Mouse (Mus musculus): ENCODE measurements around the gene Hdac9. TPM values are rescaled to one million over a fixed set of nuclear protein-coding genes. Genes with fewer than 3 reads are reported as not detected.

Hdac9 gene
- polyA plus RNA-seq, 1 experiment: 7.6 TPM

GRCm38 (mm10) chr12:34327111-34327510, 589.8 kb downstream of the Hdac9 start:
- Histone ChIP-seq H3K4me1 (ENCODE audit: control insufficient read depth, insufficient read depth, low read length) (no peaks in the 10 kb centered on the region), H3K4me3 (replicated peaks; ENCODE audit: control insufficient read depth, low read depth, low read length) (no peak overlapping the region), H3K27ac (ENCODE audit: control insufficient read depth, insufficient read depth, low read depth, low read length, poor library complexity) (no peak overlapping the region)
- WGBS: 76% methylated on average over 1 of the region's 1 CpGs
- TF ChIP-seq POLR2A (IDR thresholded peaks at IDR 0.05; ENCODE audit: borderline replicate concordance, control insufficient read depth, low read depth, low read length) (no peak), CTCF (IDR thresholded peaks at IDR 0.05; ENCODE audit: control insufficient read depth, insufficient read depth, low read length) (no peak)

GRCm38 (mm10) chr12:34312113-34312719, 604.7 kb downstream of the Hdac9 start:
- Histone ChIP-seq H3K4me1 (ENCODE audit: control insufficient read depth, insufficient read depth, low read length) (no peaks in the 10 kb centered on the region), H3K4me3 (replicated peaks; ENCODE audit: control insufficient read depth, low read depth, low read length) (no peak overlapping the region), H3K27ac (ENCODE audit: control insufficient read depth, insufficient read depth, low read depth, low read length, poor library complexity) (no peak overlapping the region)
- no peak for TF ChIP-seq CTCF (IDR thresholded peaks at IDR 0.05; ENCODE audit: control insufficient read depth, insufficient read depth, low read length)
- no peak for TF ChIP-seq POLR2A (IDR thresholded peaks at IDR 0.05; ENCODE audit: borderline replicate concordance, control insufficient read depth, low read depth, low read length)
- 91% methylated on average over 15 of the region's 15 CpGs for WGBS

- Histone ChIP-seq H3K4me3 (replicated peaks; ENCODE audit: control insufficient read depth, low read depth, low read length) (no peak overlapping the region), H3K27ac (ENCODE audit: control insufficient read depth, insufficient read depth, low read depth, low read length, poor library complexity) (no peak overlapping the region), H3K4me1 (ENCODE audit: control insufficient read depth, insufficient read depth, low read length) (no peaks in the 10 kb centered on the region)
- 59% methylated on average over 3 of the region's 3 CpGs for WGBS
- TF ChIP-seq CTCF (IDR thresholded peaks at IDR 0.05; ENCODE audit: control insufficient read depth, insufficient read depth, low read length) (no peak), POLR2A (IDR thresholded peaks at IDR 0.05; ENCODE audit: borderline replicate concordance, control insufficient read depth, low read depth, low read length) (no peak)
Measured at GRCm38 (mm10) chr12:34305453-34305852, 611.4 kb downstream of the Hdac9 start.

GRCm38 (mm10) chr12:34292346-34292745, 624.5 kb downstream of the Hdac9 start:
- Histone ChIP-seq H3K4me1 (ENCODE audit: control insufficient read depth, insufficient read depth, low read length) (no peaks in the 10 kb centered on the region), H3K27ac (ENCODE audit: control insufficient read depth, insufficient read depth, low read depth, low read length, poor library complexity) (no peak overlapping the region), H3K4me3 (replicated peaks; ENCODE audit: control insufficient read depth, low read depth, low read length) (no peak overlapping the region)
- WGBS: 56% methylated on average over 7 of the region's 7 CpGs
- TF ChIP-seq POLR2A (IDR thresholded peaks at IDR 0.05; ENCODE audit: borderline replicate concordance, control insufficient read depth, low read depth, low read length) (no peak), CTCF (IDR thresholded peaks at IDR 0.05; ENCODE audit: control insufficient read depth, insufficient read depth, low read length) (no peak)

GRCm38 (mm10) chr12:34287218-34287617, 629.7 kb downstream of the Hdac9 start:
- Histone ChIP-seq H3K4me3 (replicated peaks; ENCODE audit: control insufficient read depth, low read depth, low read length) (no peak overlapping the region), H3K27ac (ENCODE audit: control insufficient read depth, insufficient read depth, low read depth, low read length, poor library complexity) (no peak overlapping the region), H3K4me1 (ENCODE audit: control insufficient read depth, insufficient read depth, low read length) (no peaks in the 10 kb centered on the region)
- 98% methylated on average over 2 of the region's 2 CpGs for WGBS
- no peak for TF ChIP-seq POLR2A (IDR thresholded peaks at IDR 0.05; ENCODE audit: borderline replicate concordance, control insufficient read depth, low read depth, low read length)
- TF ChIP-seq CTCF (IDR thresholded peaks at IDR 0.05; ENCODE audit: control insufficient read depth, insufficient read depth, low read length): no peak

- no peak overlapping the region for H3K27ac ChIP-seq (ENCODE audit: control insufficient read depth, insufficient read depth, low read depth, low read length, poor library complexity)
- H3K4me1 ChIP-seq (ENCODE audit: control insufficient read depth, insufficient read depth, low read length): no peaks in the 10 kb centered on the region
- no peak for TF ChIP-seq CTCF (IDR thresholded peaks at IDR 0.05; ENCODE audit: control insufficient read depth, insufficient read depth, low read length)
- TF ChIP-seq POLR2A (IDR thresholded peaks at IDR 0.05; ENCODE audit: borderline replicate concordance, control insufficient read depth, low read depth, low read length): no peak
- H3K4me3 ChIP-seq (replicated peaks; ENCODE audit: control insufficient read depth, low read depth, low read length): no peak overlapping the region
Measured at GRCm38 (mm10) chr12:34284888-34285287, 632.0 kb downstream of the Hdac9 start.

- no peak overlapping the region for H3K4me3 ChIP-seq (replicated peaks; ENCODE audit: control insufficient read depth, low read depth, low read length)
- no peak overlapping the region for H3K27ac ChIP-seq (ENCODE audit: control insufficient read depth, insufficient read depth, low read depth, low read length, poor library complexity)
- TF ChIP-seq CTCF (IDR thresholded peaks at IDR 0.05; ENCODE audit: control insufficient read depth, insufficient read depth, low read length) (no peak), POLR2A (IDR thresholded peaks at IDR 0.05; ENCODE audit: borderline replicate concordance, control insufficient read depth, low read depth, low read length) (no peak)
- no peaks in the 10 kb centered on the region for H3K4me1 ChIP-seq (ENCODE audit: control insufficient read depth, insufficient read depth, low read length)
- WGBS: 89% methylated on average over 3 of the region's 3 CpGs
Measured at GRCm38 (mm10) chr12:34284396-34284795, 632.5 kb downstream of the Hdac9 start.

- no peaks in the 10 kb centered on the region for H3K4me1 ChIP-seq (ENCODE audit: control insufficient read depth, insufficient read depth, low read length)
- H3K4me3 ChIP-seq (replicated peaks; ENCODE audit: control insufficient read depth, low read depth, low read length): no peak overlapping the region
- no peak overlapping the region for H3K27ac ChIP-seq (ENCODE audit: control insufficient read depth, insufficient read depth, low read depth, low read length, poor library complexity)
- TF ChIP-seq POLR2A (IDR thresholded peaks at IDR 0.05; ENCODE audit: borderline replicate concordance, control insufficient read depth, low read depth, low read length) (no peak), CTCF (IDR thresholded peaks at IDR 0.05; ENCODE audit: control insufficient read depth, insufficient read depth, low read length) (no peak)
- WGBS: 87% methylated on average over 12 of the region's 12 CpGs
Measured at GRCm38 (mm10) chr12:34278822-34279221, 638.1 kb downstream of the Hdac9 start.

GRCm38 (mm10) chr12:34273816-34274215, 643.1 kb downstream of the Hdac9 start:
- WGBS: 74% methylated on average over 1 of the region's 1 CpGs
- TF ChIP-seq CTCF (IDR thresholded peaks at IDR 0.05; ENCODE audit: control insufficient read depth, insufficient read depth, low read length) (no peak), POLR2A (IDR thresholded peaks at IDR 0.05; ENCODE audit: borderline replicate concordance, control insufficient read depth, low read depth, low read length) (no peak)
- H3K4me3 ChIP-seq (replicated peaks; ENCODE audit: control insufficient read depth, low read depth, low read length): no peak overlapping the region
- no peaks in the 10 kb centered on the region for H3K4me1 ChIP-seq (ENCODE audit: control insufficient read depth, insufficient read depth, low read length)
- H3K27ac ChIP-seq (ENCODE audit: control insufficient read depth, insufficient read depth, low read depth, low read length, poor library complexity): no peak overlapping the region
